8 mouse cellular contexts compared by ENCODE assay signal in genomic region chr19:46152127-46152803, GRCm38 (mm10). TPM values are rescaled to one million over a fixed set of nuclear protein-coding genes. Genes with fewer than 3 reads are reported as not detected.
A peak's percentile ranks its signal among the peaks of the same experiment; 100 is the strongest.
DNase-seq lines count a peak whose midpoint lies in the region; ATAC-seq and TF ChIP-seq lines count a peak whose summit lies in the region.

Gene Gbf1 (plus strand): TSS chr19:46152509.

- under 1% methylated on average over 37 of the region's 37 CpGs for WGBS in cerebellum, adult 2 months
- WGBS in forebrain, postnatal 0 days, result 2% methylated on average over 37 of the region's 37 CpGs
- WGBS in lung, embryonic 15.5 days, result under 1% methylated on average over 37 of the region's 37 CpGs

- peak within 1 kb of the TSS; percentile 83 to 89 for H3K4me3 ChIP-seq in MEL (ENCODE audit: control insufficient read depth in 1 of 2, insufficient read depth in 1 of 2, low read depth in 2 of 2, low read length in 2 of 2)
- H3K4me3 ChIP-seq in cerebellum, adult 2 months (replicated peaks; ENCODE audit: insufficient read depth, low read depth, low read length), result peak within 1 kb of the TSS; percentile 97
- H3K4me3 ChIP-seq in forebrain, postnatal 0 days (ENCODE audit: low read depth, low read length), result peak within 1 kb of the TSS; percentile 69
- peak within 1 kb of the TSS; percentile 93 for H3K4me3 ChIP-seq in lung, embryonic 15.5 days

- H3K4me1 ChIP-seq in MEL (ENCODE audit: control insufficient read depth in 1 of 2, insufficient read depth in 2 of 2, low read length in 2 of 2), result peaks cover 3 to 15% of the 10 kb centered on the region in 2 experiments
- peaks cover 7% of the 10 kb centered on the region for H3K4me1 ChIP-seq in cerebellum, adult 2 months (ENCODE audit: control insufficient read depth, insufficient read depth, low read length)
- peaks cover 27% of the 10 kb centered on the region; the same call in 1 of the 2 replicates for H3K4me1 ChIP-seq in forebrain, postnatal 0 days (ENCODE audit: insufficient read depth)
- peaks cover 39% of the 10 kb centered on the region for H3K4me1 ChIP-seq in lung, embryonic 15.5 days

- peaks cover 0 to 13% of the 10 kb centered on the region in 2 experiments; a peak in 2 of 4 replicates for H3K36me3 ChIP-seq in MEL (ENCODE audit: control insufficient read depth in 1 of 2, insufficient read depth in 2 of 2, low read length in 2 of 2)
- no peaks in the 10 kb centered on the region for H3K36me3 ChIP-seq in forebrain, postnatal 0 days (ENCODE audit: insufficient read depth)
- no peaks in the 10 kb centered on the region for H3K36me3 ChIP-seq in lung, embryonic 15.5 days

- no peak for TF ChIP-seq EP300 in MEL (IDR thresholded peaks at IDR 0.05; ENCODE audit: low read depth in 1 of 2, low read length in 2 of 2)

- no peaks in the 10 kb centered on the region for H3K9me3 ChIP-seq in MEL (replicated peaks; ENCODE audit: insufficient read depth, low read length)
- H3K9me3 ChIP-seq in forebrain, postnatal 0 days (ENCODE audit: low read length), result no peaks in the 10 kb centered on the region
- H3K9me3 ChIP-seq in lung, embryonic 15.5 days, result no peaks in the 10 kb centered on the region

- H3K27ac ChIP-seq in MEL (ENCODE audit: control insufficient read depth, low read depth, low read length), result peak within 1 kb of the TSS; percentile 35
- H3K27ac ChIP-seq in cerebellum, adult 2 months (ENCODE audit: insufficient read depth, low read length), result peak within 1 kb of the TSS; percentile 48
- H3K27ac ChIP-seq in forebrain, postnatal 0 days (ENCODE audit: low read depth, low read length), result peak within 1 kb of the TSS; percentile 74
- H3K27ac ChIP-seq in lung, embryonic 15.5 days, result no peak within 1 kb of the TSS; the same call in 1 of the 2 replicates

- H3K79me2 ChIP-seq in MEL (ENCODE audit: control insufficient read depth, insufficient read depth, low read length, poor library complexity), result peaks cover 27% of the 10 kb centered on the region

- H3K27me3 ChIP-seq in MEL (ENCODE audit: control insufficient read depth in 1 of 2, insufficient read depth in 2 of 2, low read length in 2 of 2), result peaks cover 0 to 5% of the 10 kb centered on the region in 2 experiments; a peak in 3 of 4 replicates
- no peaks in the 10 kb centered on the region; the same call in 1 of the 2 replicates for H3K27me3 ChIP-seq in cerebellum, adult 2 months (ENCODE audit: control insufficient read depth, insufficient read depth, low read length)
- peaks cover 30% of the 10 kb centered on the region for H3K27me3 ChIP-seq in forebrain, postnatal 0 days (ENCODE audit: insufficient read depth, low read length)
- H3K27me3 ChIP-seq in lung, embryonic 15.5 days, result peaks cover 32% of the 10 kb centered on the region

- TF ChIP-seq RAD21 in MEL (IDR thresholded peaks at IDR 0.05; ENCODE audit: low read depth, low read length), result no peak

- H3K9ac ChIP-seq in MEL (ENCODE audit: control insufficient read depth, low read depth, low read length, poor library complexity, severe bottlenecking), result peak within 1 kb of the TSS; percentile 82
- peak within 1 kb of the TSS; percentile 69 for H3K9ac ChIP-seq in forebrain, postnatal 0 days
- peak within 1 kb of the TSS; percentile 66 for H3K9ac ChIP-seq in lung, embryonic 15.5 days

- TF ChIP-seq CTCF in MEL (IDR thresholded peaks at IDR 0.05 in 2 of 3, conservative IDR thresholded peaks at IDR 0.05 in 1 of 3; ENCODE audit: control insufficient read depth in 1 of 3, insufficient read depth in 1 of 3, low read depth in 2 of 3, low read length in 3 of 3, poor library complexity in 1 of 3, severe bottlenecking in 1 of 3), result no peak
- TF ChIP-seq CTCF in cerebellum, adult 2 months (IDR thresholded peaks at IDR 0.05; ENCODE audit: borderline replicate concordance, insufficient read depth, low read depth, low read length), result no peak
- no peak for TF ChIP-seq CTCF in forebrain, postnatal 0 days (IDR thresholded peaks at IDR 0.05; ENCODE audit: low read depth)

- peak; percentile 71 to 91 for TF ChIP-seq POLR2A in MEL (IDR thresholded peaks at IDR 0.05; ENCODE audit: control insufficient read depth in 1 of 2, insufficient read depth in 1 of 2, low read depth in 1 of 2, low read length in 2 of 2, poor library complexity in 1 of 2)
- TF ChIP-seq POLR2A in cerebellum, adult 2 months (IDR thresholded peaks at IDR 0.05; ENCODE audit: borderline replicate concordance, insufficient read depth, low read length), result peak; percentile 85

- ATAC-seq in forebrain, postnatal 0 days, result peak; percentile 98
- peak; percentile 97 for ATAC-seq in lung, embryonic 15.5 days (ENCODE audit: borderline replicate concordance, extremely low read depth, low FRiP score, low TSS enrichment)

- peak within 1 kb of the TSS; percentile 69 for H3K4me2 ChIP-seq in forebrain, postnatal 0 days (ENCODE audit: low read depth)
- H3K4me2 ChIP-seq in lung, embryonic 15.5 days, result peak within 1 kb of the TSS; percentile 85

- peak; percentile 100 for DNase-seq in MEL (ENCODE audit: low read depth, low spot score)
- peak; percentile 95 to 99 for DNase-seq in cerebellum, adult 2 months
- peak; percentile 98 for DNase-seq in forebrain, postnatal 0 days
- peak; percentile 94 for DNase-seq in heart, postnatal 4 days
- peak; percentile 97 to 99 for DNase-seq in layer of hippocampus, adult 8-10 months (ENCODE audit: low spot score in 2 of 2)
- peak; percentile 94 for DNase-seq in ovary, adult 18-20 months (ENCODE audit: low spot score)
- peak; percentile 98 for DNase-seq in thymus, postnatal 0 days (ENCODE audit: low spot score)

TF ChIP-seq in MEL, 35 proteins besides CTCF, POLR2A, EP300 and RAD21:
- TF ChIP-seq TCF12 (IDR thresholded peaks at IDR 0.05; ENCODE audit: low read depth, low read length) (peak; percentile 62; the same call in 1 of the 2 replicates), ELF1 (IDR thresholded peaks at IDR 0.05; ENCODE audit: low read depth, low read length) (peak; percentile 52), GATA1 (IDR thresholded peaks at IDR 0.05; ENCODE audit: low read depth, low read length) (peak; percentile 78), POLR2AphosphoS2 (IDR thresholded peaks at IDR 0.05; ENCODE audit: low read length) (peak; percentile 74; the same call in 1 of the 2 replicates), JUND (IDR thresholded peaks at IDR 0.05; ENCODE audit: low read depth, low read length) (peak; percentile 65; the same call in 1 of the 2 replicates), CHD2 (IDR thresholded peaks at IDR 0.05; ENCODE audit: low read length) (peak; percentile 95), MYB (IDR thresholded peaks at IDR 0.05; ENCODE audit: low read depth, low read length) (peak; percentile 80), GABPA (IDR thresholded peaks at IDR 0.05; ENCODE audit: low read depth, low read length) (no peak), MXI1 (IDR thresholded peaks at IDR 0.05; ENCODE audit: low read depth, low read length) (peak; percentile 88), POLR2AphosphoS5 (IDR thresholded peaks at IDR 0.05; ENCODE audit: borderline replicate concordance, low read depth, low read length) (no peak), KAT2A (conservative IDR thresholded peaks at IDR 0.05; ENCODE audit: low read depth, low read length) (peak; percentile 83), SIN3A (IDR thresholded peaks at IDR 0.05; ENCODE audit: low read length) (peak; percentile 96), USF1 (IDR thresholded peaks at IDR 0.05; ENCODE audit: low read depth, low read length) (no peak), BHLHE40 (IDR thresholded peaks at IDR 0.05; ENCODE audit: borderline replicate concordance, low read depth, low read length) (no peak), ZMIZ1 (IDR thresholded peaks at IDR 0.05; ENCODE audit: low read depth, low read length) (peak; percentile 76), ZC3H11A (IDR thresholded peaks at IDR 0.05; ENCODE audit: low read depth, low read length) (no peak), NRF1 (IDR thresholded peaks at IDR 0.05; ENCODE audit: insufficient read depth, low read depth, low read length, poor library complexity, severe bottlenecking) (peak; percentile 40; the same call in 1 of the 2 replicates), SMC3 (IDR thresholded peaks at IDR 0.05; ENCODE audit: low read depth, low read length) (no peak), ETS1 (IDR thresholded peaks at IDR 0.05; ENCODE audit: low read depth, low read length) (no peak), NELFE (IDR thresholded peaks at IDR 0.05; ENCODE audit: low read depth, low read length) (peak; percentile 88), HCFC1 (IDR thresholded peaks at IDR 0.05; ENCODE audit: low read depth, low read length) (peak; percentile 90), TBP (IDR thresholded peaks at IDR 0.05; ENCODE audit: low read depth, low read length) (peak; percentile 83), MAX (IDR thresholded peaks at IDR 0.05; ENCODE audit: low read length) (no peak; the same call in 1 of the 2 replicates), UBTF (IDR thresholded peaks at IDR 0.05; ENCODE audit: borderline replicate concordance, insufficient read depth, low read depth, low read length) (no peak), MAZ (IDR thresholded peaks at IDR 0.05; ENCODE audit: low read depth, low read length) (peak; percentile 61; the same call in 1 of the 2 replicates), TAL1 (IDR thresholded peaks at IDR 0.05; ENCODE audit: low read length) (no peak)
TF ChIP-seq in MEL: peak in this region for 16.

RNA-seq across cellular contexts. Expression of gene Gbf1, which starts in this region (rescaled TPM):
- total RNA-seq in MEL (2012; rRNA removed), result 20.1 and 23.7 TPM in 2 replicates
- polyA plus RNA-seq in MEL (2012; ENCODE audit: insufficient read depth in 1 of 2, insufficient read length in 2 of 2, low read depth in 1 of 2, low replicate concordance in 2 of 2, missing spikeins in 1 of 2), result 100 to 1,000 TPM in 1 of 2 experiments, 10 to 100 TPM in 1; 54.1 to 400 TPM
- polyA plus RNA-seq in cerebellum, adult 2 months (2012; rRNA removed), result 85.3 and 91.0 TPM in 2 replicates
- 44.9 and 54.4 TPM in 2 replicates for total RNA-seq in forebrain, postnatal 0 days (2014; rRNA removed)
- polyA plus RNA-seq in forebrain, postnatal 0 days (2015; fragmentation: Nextera tagmentation; extraction: Ambion mirVana), result 29.7 and 41.9 TPM in 2 replicates
- total RNA-seq in heart, postnatal 4 days (2021), result 10 to 100 TPM; 57.6 to 58.3 TPM
- total RNA-seq in layer of hippocampus, adult 8-10 months (2022), result 100 to 1,000 TPM in 1 of 4 experiments, 10 to 100 TPM in 3; 82.5 to 103 (median 87.7) TPM
- 62.4 and 65.0 TPM in 2 replicates for polyA plus RNA-seq in lung, embryonic 15.5 days (2015; fragmentation: Nextera tagmentation; extraction: Ambion mirVana)
- polyA plus RNA-seq in thymus, postnatal 0 days (2015; fragmentation: Nextera tagmentation; extraction: Ambion mirVana), result 28.6 and 28.7 TPM in 2 replicates
